Mouse (Mus musculus) forebrain, embryonic 16.5 days (tissue): ENCODE data around the gene Cphx1. TPM values are rescaled to one million over a fixed set of nuclear protein-coding genes. Genes with fewer than 3 reads are reported as not detected.
"Not testable (repeated sequence)": the region's sequence is repeated elsewhere in the genome, so short reads cannot be mapped to it uniquely, and the experiment has no call there.

Source experiments
- ATAC-seq: fragments of 200-750 bp; cut with Nextera tagmentation; 2 replicates; pipeline ENCODE4 v1.8.0; 2017; ENCODE audit warnings: mild to moderate bottlenecking, moderate library complexity
- H3K27ac ChIP-seq: fragments of 300-500 bp; sonication (generic); 2 replicates; pipeline ENCODE4 v1.5.1; 2014; ENCODE audit warnings: low read length, control low read depth
- H3K27me3 ChIP-seq: fragments of 300-500 bp; sonication (generic); replicated peaks from 2 replicates; pipeline ENCODE4 v1.6.1; 2014; ENCODE audit warnings: low read length; ENCODE audit not compliant: control insufficient read depth, insufficient read depth
- H3K36me3 ChIP-seq: fragments of 300-500 bp; sonication (generic); 2 replicates; pipeline ENCODE4 v1.6.1; 2014; ENCODE audit not compliant: control insufficient read depth, insufficient read depth
- H3K4me1 ChIP-seq: fragments of 300-500 bp; sonication (generic); replicated peaks from 2 replicates; pipeline ENCODE4 v1.6.1; 2014; ENCODE audit warnings: low read length; ENCODE audit not compliant: control insufficient read depth, insufficient read depth
- H3K4me2 ChIP-seq: fragments of 300-500 bp; sonication (generic); 2 replicates; pipeline ENCODE4 v1.6.1; 2014; ENCODE audit warnings: mild to moderate bottlenecking, low read length, control low read depth
- H3K4me3 ChIP-seq: fragments of 300-500 bp; sonication (generic); replicated peaks from 2 replicates; pipeline ENCODE4 v1.5.1; 2014; ENCODE audit warnings: mild to moderate bottlenecking, low read length, control low read depth
- H3K9ac ChIP-seq: fragments of 300-500 bp; sonication (generic); replicated peaks from 2 replicates; pipeline ENCODE4 v1.6.1; 2014; ENCODE audit warnings: low read depth, low read length, control low read depth
- H3K9me3 ChIP-seq: fragments of 300-500 bp; sonication (generic); 2 replicates; pipeline ENCODE4 v1.6.1; 2016; ENCODE audit warnings: low read length; ENCODE audit not compliant: control insufficient read depth
- WGBS: fragments of 180-500 bp; shearing (Covaris S2); extraction: QIAGEN DNeasy Blood & Tissue Kit; methylation state at CpG from one replicate; pipeline ENCODE4 v1.1.7; 2014; 5-methylcytosine and 5-hydroxymethylcytosine counted together
- polyA plus RNA-seq: library from polyadenylated mRNA; unstranded; fragments of >200 nt; fragmentation: Nextera tagmentation; extraction: Ambion mirVana; gene quantifications from 2 replicates; pipeline ENCODE4 v1.2.1, GENCODE M21; 2015

Cphx1 gene
- not detected in 2 replicates for polyA plus RNA-seq

DNA sequence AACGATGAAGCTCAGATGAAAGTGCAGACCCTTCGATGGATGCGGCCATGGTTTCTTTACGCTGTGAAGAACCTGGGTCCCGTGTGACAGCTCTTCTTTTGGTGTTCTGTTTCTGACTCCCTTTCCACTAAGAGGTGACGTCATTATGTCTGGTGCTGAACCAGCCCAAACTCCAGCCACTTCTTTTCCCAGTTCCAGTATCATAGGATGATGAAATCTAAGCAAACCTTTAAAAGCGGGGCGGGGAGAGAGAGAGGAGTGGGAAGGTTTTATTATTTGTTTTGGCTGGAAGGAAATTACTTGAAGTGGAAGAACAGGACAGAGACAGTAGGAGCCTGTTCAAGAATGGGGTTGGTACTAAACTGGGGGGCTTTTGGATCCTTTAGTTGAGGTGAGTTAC is at the start of gene Cphx1:
TSS of gene Cphx1 (plus strand) at position 301 of the 400 bp plus-strand sequence.
- H3K9ac ChIP-seq, ATAC-seq, H3K4me3 ChIP-seq, H3K27ac ChIP-seq, H3K36me3 ChIP-seq, H3K4me2 ChIP-seq, H3K4me1 ChIP-seq, H3K9me3 ChIP-seq, H3K27me3 ChIP-seq: not testable (repeated sequence)
- no CpG with 5 or more reads among the region's 8 CpGs for WGBS

DNA sequence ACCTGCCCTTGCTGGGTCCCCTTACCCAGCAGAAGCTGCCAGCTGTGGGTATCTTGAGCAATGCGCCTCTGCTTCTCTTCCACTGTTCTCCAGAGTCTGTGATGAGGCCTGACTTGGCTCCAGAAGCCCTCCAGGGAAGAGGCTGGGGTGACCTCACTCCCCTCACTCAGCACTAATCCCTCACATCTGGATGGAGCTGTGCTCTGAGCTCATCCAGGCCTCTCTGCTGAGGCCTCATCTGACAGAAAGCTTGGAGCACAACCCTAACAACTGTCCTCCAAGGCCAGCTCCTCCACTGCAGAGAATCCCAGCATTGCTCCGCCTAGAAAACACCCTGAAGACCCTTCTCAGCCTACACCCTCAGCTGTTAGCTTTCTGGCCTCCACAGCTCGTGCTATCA is 43.5 kb upstream of the Cphx1 start:
- not testable (repeated sequence) for H3K4me3 ChIP-seq, H3K27ac ChIP-seq, H3K4me2 ChIP-seq, H3K9me3 ChIP-seq, H3K9ac ChIP-seq, H3K36me3 ChIP-seq, ATAC-seq, H3K27me3 ChIP-seq, H3K4me1 ChIP-seq
- WGBS: no CpG with 5 or more reads among the region's 3 CpGs

DNA sequence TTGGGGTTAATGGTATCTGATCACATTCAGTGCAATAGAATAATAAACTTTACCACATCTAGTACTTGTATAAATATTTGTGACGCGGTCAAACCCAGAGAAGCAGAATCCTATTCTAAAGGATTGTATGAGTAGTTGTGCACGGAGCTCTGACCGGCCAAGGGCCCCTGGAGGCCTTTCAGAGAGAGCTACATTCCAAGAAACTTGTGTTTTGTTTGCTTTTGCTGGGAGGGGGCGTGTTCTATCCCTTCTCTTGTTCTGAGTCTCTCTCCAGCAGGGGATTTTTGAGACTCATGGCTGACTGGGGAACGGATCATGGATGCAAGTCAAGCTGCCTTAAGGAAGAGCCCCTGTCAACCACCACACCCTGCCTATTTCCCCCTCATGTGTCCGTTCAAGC is 42.4 kb upstream of the Cphx1 start:
- H3K4me3 ChIP-seq, H3K27ac ChIP-seq, H3K9ac ChIP-seq, H3K36me3 ChIP-seq, H3K4me1 ChIP-seq, H3K27me3 ChIP-seq, ATAC-seq, H3K9me3 ChIP-seq, H3K4me2 ChIP-seq: not testable (repeated sequence)
- no CpG with 5 or more reads among the region's 7 CpGs for WGBS

DNA sequence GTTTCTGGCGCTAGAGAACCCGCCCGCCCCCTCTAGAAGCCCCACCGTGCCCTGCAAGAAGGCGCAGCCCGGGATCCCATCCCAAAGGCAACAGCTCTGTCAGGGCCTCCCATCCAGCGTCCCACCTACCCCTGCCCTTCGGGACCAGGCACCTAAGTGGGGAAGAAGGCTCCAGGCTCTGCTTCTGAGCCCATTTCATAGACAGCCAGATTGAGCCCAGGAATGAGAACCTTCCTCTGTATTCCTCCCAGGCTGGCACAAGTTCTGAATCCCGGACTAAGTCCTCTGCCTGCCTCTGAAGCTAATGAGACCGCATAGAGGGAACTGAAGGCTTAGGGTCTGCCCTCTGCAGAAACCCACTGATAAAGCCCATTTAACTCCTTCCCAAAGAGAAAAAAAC is 35.1 kb upstream of the Cphx1 start, which contains the start of gene Plac9a:
TSS of gene Plac9a (minus strand) at position 101 of the 400 bp plus-strand sequence.
- H3K27ac ChIP-seq, H3K36me3 ChIP-seq, H3K9ac ChIP-seq, H3K4me3 ChIP-seq, H3K4me1 ChIP-seq, ATAC-seq, H3K4me2 ChIP-seq, H3K9me3 ChIP-seq, H3K27me3 ChIP-seq: not testable (repeated sequence)
- no CpG with 5 or more reads among the region's 10 CpGs for WGBS

DNA sequence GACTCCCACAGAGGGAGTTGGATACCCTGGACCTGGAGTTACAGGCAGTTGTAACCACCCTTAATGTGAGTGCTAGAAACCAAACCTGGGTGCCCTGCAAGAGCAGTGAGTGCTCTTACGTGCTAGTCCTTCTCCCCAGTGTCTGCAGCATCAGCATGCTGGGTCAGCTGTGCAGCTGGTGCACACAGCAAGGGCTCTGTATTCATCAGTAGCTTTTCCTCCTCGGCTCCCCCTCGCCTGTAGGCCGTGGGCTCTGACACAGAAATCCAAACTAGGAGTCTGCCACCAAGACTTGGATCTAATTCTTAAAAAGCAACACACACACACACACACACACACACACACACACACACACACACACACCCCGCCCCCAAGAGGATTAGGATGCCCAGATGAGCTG is 32.9 kb upstream of the Cphx1 start:
- H3K4me2 ChIP-seq, H3K4me1 ChIP-seq, H3K9ac ChIP-seq, H3K4me3 ChIP-seq, ATAC-seq, H3K27me3 ChIP-seq, H3K27ac ChIP-seq, H3K9me3 ChIP-seq, H3K36me3 ChIP-seq: not testable (repeated sequence)
- no CpG with 5 or more reads among the region's 5 CpGs for WGBS

DNA sequence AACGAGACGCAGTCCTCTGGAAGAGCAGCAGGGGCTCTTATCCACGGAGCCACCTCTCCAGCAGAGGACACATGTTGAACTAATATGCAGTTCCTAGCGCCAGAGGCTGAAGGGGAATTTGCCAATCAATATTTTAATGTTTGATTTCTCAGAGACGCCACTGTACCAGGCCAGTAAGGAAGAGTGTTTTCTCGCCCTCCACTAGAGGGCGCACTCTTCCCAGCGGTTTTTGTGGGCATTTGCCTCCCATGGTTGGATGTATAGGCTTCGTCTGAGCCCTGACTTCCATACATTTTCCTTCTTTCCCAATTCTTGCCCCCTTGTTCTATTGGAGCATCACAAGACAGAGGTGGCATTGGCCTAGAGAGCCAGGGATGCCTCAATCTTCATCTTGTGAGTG is 30.8 kb upstream of the Cphx1 start:
- not testable (repeated sequence) for H3K27me3 ChIP-seq, ATAC-seq, H3K9ac ChIP-seq, H3K27ac ChIP-seq, H3K4me1 ChIP-seq, H3K4me3 ChIP-seq, H3K4me2 ChIP-seq, H3K36me3 ChIP-seq, H3K9me3 ChIP-seq
- WGBS: no CpG with 5 or more reads among the region's 9 CpGs

DNA sequence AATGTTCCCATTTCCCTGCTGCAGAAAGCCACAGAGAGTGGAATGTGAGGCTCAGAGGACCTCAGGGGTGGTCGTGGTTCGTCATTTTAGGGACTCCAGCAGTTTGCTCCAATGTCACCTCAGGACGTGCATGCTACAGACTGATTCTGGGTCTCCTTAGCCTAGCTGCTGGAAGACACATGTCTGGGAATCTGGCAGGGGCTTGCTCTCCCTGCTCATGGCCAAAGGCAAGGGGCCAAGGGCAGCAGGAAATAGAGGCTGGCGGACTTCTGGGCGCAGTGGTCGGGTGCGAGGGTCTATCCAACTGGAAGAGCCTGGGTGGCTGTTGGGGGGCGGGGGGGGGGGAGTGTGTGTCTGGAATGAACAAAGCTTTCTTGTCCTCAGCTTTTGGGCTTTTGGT is 29.1 kb upstream of the Cphx1 start:
- H3K27me3 ChIP-seq, H3K27ac ChIP-seq, ATAC-seq, H3K4me2 ChIP-seq, H3K4me1 ChIP-seq, H3K4me3 ChIP-seq, H3K36me3 ChIP-seq, H3K9ac ChIP-seq, H3K9me3 ChIP-seq: not testable (repeated sequence)
- WGBS: no CpG with 5 or more reads among the region's 8 CpGs

DNA sequence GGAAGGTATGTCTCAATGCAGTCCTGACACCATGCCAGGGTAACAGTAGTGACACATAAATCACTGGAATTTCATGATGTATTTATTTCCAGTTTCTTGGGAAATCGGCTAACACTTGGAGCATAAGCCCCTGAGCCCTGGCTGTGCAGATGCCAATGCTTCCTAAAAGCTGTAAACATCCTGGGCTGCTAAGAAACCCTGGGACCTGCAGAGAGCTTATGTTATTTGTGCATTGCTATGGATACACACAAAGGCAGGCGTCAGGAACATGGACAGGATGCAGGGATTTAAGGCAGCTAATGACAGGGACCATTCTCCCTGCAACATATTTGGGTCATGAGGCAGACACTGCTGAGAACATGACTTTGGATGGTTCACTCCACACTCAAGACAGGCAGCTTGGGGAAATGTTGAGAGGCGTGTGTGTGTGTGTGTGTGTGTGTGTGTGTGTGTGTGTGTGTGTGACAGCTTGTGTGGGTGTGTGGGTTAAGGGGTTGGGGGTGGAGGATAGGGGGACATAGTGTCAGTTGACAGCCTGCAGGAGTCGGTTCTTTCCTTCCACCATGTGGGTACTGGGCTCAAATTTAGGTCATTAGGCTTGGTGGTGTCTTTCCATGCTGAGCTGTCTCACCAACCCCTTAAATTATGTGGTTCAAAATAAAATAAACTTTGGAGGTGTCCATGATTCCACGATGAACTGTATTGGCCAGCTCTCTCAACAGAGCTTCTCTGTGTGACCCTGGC is 19.5 kb upstream of the Cphx1 start:
- no CpG with 5 or more reads among the region's 5 CpGs for WGBS
- ATAC-seq: not testable (repeated sequence)

DNA sequence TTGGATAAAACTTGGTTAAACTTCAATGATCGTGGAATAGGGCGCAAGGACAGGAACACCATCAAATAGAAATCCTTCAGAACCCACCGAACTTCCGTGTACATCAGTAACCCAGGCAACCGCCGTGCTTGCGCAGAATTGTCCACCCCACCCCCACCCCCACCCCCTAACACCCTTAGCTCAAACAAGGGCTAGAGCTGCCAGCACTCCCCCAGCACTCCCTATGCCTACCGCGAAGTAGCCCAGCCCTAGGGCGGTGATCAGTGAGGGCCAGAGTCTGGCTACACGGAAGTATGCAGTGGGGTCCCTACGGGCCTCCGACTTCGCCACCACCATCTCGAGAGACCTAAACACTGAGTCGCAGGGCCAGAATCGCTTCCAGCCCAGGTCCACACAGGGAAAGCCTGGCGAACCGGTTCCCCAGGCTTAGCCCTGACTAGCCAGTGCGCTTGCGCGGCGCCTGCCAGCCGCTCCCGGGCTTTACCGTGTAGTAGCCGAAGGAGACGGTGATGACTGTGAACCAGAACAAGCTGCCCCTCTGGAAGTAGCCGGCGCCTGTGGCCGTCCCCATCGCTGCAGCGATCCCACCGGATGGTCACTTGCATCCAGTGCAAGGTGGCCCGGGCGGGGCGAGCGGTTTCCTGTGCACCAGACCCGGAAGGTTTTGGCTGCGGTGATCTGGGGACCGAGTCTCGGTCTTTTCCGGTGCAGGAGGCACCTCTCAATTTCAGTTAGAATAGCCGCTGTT is 11.1 kb upstream of the Cphx1 start:
- not testable (repeated sequence) for H3K27me3 ChIP-seq, H3K4me1 ChIP-seq, H3K4me3 ChIP-seq, H3K9ac ChIP-seq, H3K9me3 ChIP-seq, H3K4me2 ChIP-seq, H3K27ac ChIP-seq, H3K36me3 ChIP-seq
- peak; percentile 93 for ATAC-seq
- WGBS: no CpG with 5 or more reads among the region's 44 CpGs

More for the DNA sequence above, 19.5 kb upstream of the Cphx1 start:
- not testable (repeated sequence) for H3K9me3 ChIP-seq, H3K4me1 ChIP-seq, H3K27me3 ChIP-seq, H3K4me2 ChIP-seq, H3K36me3 ChIP-seq, H3K27ac ChIP-seq, H3K9ac ChIP-seq, H3K4me3 ChIP-seq
